Mouse (Mus musculus) small intestine, adult 2 months (tissue): ENCODE data around the gene Tac2. TPM values are rescaled to one million over a fixed set of nuclear protein-coding genes. Genes with fewer than 3 reads are reported as not detected.

Experiments
- H3K27ac ChIP-seq: fragments of 200-500 bp; 2 replicates; pipeline ENCODE4 v1.5.1; 2012; ENCODE audit warnings: low read depth, low read length, control low read depth, inconsistent platforms; ENCODE audit not compliant: insufficient read depth
- H3K27me3 ChIP-seq: fragments of 200-500 bp; 2 replicates; pipeline ENCODE4 v1.6.1; 2012; ENCODE audit warnings: mild to moderate bottlenecking, moderate library complexity, low read length, inconsistent platforms; ENCODE audit not compliant: control insufficient read depth, insufficient read depth
- H3K36me3 ChIP-seq: fragments of 200-500 bp; 2 replicates; pipeline ENCODE4 v1.6.1; 2012; ENCODE audit warnings: mild to moderate bottlenecking, low read length, control low read depth, inconsistent platforms; ENCODE audit not compliant: control insufficient read depth, insufficient read depth
- H3K4me1 ChIP-seq: fragments of 200-500 bp; 2 replicates; pipeline ENCODE4 v1.6.1; 2012; ENCODE audit warnings: low read length, inconsistent platforms, mixed read lengths; ENCODE audit not compliant: control insufficient read depth, insufficient read depth, insufficient read length
- H3K4me3 ChIP-seq: fragments of 200-500 bp; 2 replicates; pipeline ENCODE4 v1.5.1; 2012; ENCODE audit warnings: low read depth, mild to moderate bottlenecking, control low read depth, inconsistent platforms, low read length, moderate library complexity
- CTCF ChIP-seq: fragments of 200-500 bp; IDR thresholded peaks from 2 replicates; pipeline ENCODE4 v1.5.1; 2012; ENCODE audit warnings: low read depth, mild to moderate bottlenecking, control low read depth, inconsistent platforms, low read length, moderate library complexity, mixed read lengths; ENCODE audit not compliant: insufficient replicate concordance, insufficient read length; ENCODE audit errors: extremely low read depth
- POLR2A ChIP-seq: fragments of 200-500 bp; IDR thresholded peaks from 2 replicates; pipeline ENCODE4 v1.6.1; 2012; ENCODE audit warnings: low read depth, mild to moderate bottlenecking, control low read depth, inconsistent platforms, low read length, moderate library complexity
- WGBS: fragments of 180-500 bp; shearing (Covaris S2); methylation state at CpG from one replicate; pipeline ENCODE4 v1.1.7; 2018; 5-methylcytosine and 5-hydroxymethylcytosine counted together
- polyA plus RNA-seq: library from polyadenylated mRNA; depleted of rRNA; stranded (reverse); fragments of >200 nt; gene quantifications from 2 replicates; pipeline ENCODE4 v1.2.3, GENCODE M21; 2012

Gene Tac2
- polyA plus RNA-seq, 1 experiment: 0.27 TPM

DNA sequence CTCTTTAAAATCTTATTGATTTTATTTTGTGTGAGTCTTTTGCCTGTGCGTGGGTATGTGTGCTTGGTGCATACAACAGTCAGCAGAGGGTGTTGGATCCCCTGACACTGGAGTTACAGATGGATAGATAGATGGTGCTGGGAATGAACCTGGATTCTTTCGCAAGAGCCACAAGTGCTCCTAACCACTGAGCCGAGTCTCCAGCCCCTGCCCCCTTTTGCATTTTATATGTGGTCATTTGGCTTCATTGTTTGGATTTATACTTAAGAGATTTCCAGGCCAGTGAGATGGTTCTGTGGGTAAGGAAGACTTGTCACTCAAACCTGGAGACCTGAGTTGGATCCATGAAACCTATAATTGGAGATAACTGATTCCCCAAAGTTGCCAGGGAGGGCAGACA lies 44.4 kb upstream of the Tac2 start:
- Histone ChIP-seq H3K27me3 (no peaks in the 10 kb centered on the region), H3K4me3 (no peak overlapping the region), H3K36me3 (no peaks in the 10 kb centered on the region), H3K27ac (no peak overlapping the region), H3K4me1 (0 out of 2 replicates have a peak, but pooled peaks cover 3% of the 10 kb centered on the region)
- 83% methylated on average over 3 of the region's 3 CpGs for WGBS
- TF ChIP-seq POLR2A: no peak

DNA sequence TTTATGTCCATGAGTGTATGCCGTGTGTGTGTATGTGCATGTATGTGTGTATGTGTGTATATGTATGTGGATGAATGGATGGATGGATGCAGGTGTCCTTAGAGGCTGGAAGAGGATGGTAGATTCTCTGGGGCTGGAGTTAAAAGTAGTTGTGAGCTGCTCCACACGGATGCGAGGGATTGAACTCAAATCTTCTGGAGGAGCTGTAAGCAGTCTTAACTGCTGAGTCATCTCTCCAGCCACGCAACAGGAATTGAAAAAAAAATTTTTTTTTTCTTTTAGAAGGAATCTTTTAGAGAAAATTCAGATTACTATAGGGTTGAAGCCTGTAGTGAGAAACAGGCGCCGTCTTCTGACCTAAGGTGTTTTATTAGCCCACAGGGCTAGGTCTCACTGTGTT lies 41.4 kb upstream of the Tac2 start:
- H3K4me3 ChIP-seq: no peak overlapping the region
- no peaks in the 10 kb centered on the region for H3K36me3 ChIP-seq
- H3K27ac ChIP-seq: no peak overlapping the region
- 90% methylated on average over 6 of the region's 6 CpGs for WGBS
- no peaks in the 10 kb centered on the region for H3K4me1 ChIP-seq
- TF ChIP-seq POLR2A: no peak
- no peak for TF ChIP-seq CTCF
- no peaks in the 10 kb centered on the region for H3K27me3 ChIP-seq

DNA sequence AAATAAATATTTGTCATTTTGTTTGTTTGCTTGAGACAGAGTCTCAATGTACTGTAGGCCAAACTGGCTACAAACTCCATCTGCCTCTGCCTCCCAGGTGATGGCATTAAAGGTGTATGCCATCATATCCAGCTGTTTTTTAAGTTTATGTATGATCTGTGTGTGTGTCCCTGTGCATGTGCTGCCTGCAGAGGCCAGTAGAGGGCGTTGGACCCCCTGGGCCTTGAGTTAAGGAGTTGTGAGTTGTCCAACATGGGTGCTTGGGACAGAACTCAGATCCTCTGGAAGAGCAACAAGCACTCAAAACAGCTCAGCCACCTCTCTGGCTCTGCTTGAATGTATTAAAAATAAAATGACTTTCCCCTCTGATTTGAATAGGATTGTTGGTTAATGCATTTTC lies 33.2 kb upstream of the Tac2 start:
- TF ChIP-seq CTCF (peak; percentile 62; the same call in 1 of the 2 replicates), POLR2A (no peak)
- Histone ChIP-seq H3K4me1 (peaks cover 4% of the 10 kb centered on the region; the same call in 1 of the 2 replicates), H3K36me3 (peaks cover 4% of the 10 kb centered on the region), H3K27ac (peak overlapping the region; percentile 68), H3K4me3 (no peak overlapping the region), H3K27me3 (no peaks in the 10 kb centered on the region)
- WGBS: 12% methylated on average over 1 of the region's 1 CpGs

DNA sequence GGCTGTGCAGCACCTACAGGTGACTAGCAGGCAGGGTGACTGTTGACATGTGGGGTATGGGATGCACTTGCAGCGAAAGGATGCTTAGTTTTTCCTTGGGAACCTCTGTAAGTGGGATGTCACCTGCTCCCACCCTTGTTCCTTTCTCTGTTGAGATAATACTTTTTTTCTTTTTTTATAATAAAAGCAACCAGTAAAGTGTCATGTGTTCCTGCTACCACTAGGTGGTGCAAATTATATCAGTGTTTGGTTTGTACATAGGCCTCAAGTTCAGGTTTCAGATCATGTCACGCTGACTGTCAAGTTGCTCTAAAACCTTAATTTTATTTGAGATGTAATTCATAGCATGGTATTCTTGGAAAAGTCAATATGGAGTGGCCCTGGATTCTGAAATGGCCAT lies 29.6 kb upstream of the Tac2 start:
- TF ChIP-seq CTCF (peak; percentile 33; the same call in 1 of the 2 replicates), POLR2A (no peak)
- 28% methylated on average over 2 of the region's 2 CpGs for WGBS
- H3K36me3 ChIP-seq: no peaks in the 10 kb centered on the region
- peak overlapping the region; percentile 85 for H3K27ac ChIP-seq
- no peak overlapping the region for H3K4me3 ChIP-seq
- H3K27me3 ChIP-seq: no peaks in the 10 kb centered on the region
- H3K4me1 ChIP-seq: peaks cover 8% of the 10 kb centered on the region; the same call in 1 of the 2 replicates

DNA sequence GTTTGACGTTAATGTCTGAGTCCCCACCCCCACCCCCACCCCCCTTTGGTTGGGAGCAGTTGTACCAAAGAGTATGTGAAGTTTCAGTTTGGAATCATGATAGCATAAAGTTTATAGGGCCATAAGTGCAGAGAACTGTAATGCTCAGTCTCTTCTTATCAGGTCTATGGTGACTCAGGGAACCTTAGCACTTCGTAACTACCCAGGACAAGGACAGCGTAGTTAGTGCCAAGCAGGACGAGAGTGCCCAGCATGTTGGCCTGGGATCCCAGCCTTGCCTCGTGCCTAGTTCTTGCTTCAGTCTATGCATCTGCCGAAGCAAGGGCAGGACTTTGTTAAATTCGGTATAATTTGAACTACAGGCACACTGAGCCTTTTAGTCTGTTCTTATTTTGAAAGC lies 28.5 kb upstream of the Tac2 start:
- Histone ChIP-seq H3K4me3 (no peak overlapping the region), H3K4me1 (peaks cover 8% of the 10 kb centered on the region; the same call in 1 of the 2 replicates), H3K27ac (peak overlapping the region; percentile 90), H3K36me3 (no peaks in the 10 kb centered on the region), H3K27me3 (no peaks in the 10 kb centered on the region)
- peak; percentile 31; the same call in 1 of the 2 replicates for TF ChIP-seq POLR2A
- no peak for TF ChIP-seq CTCF
- WGBS: 43% methylated on average over 7 of the region's 7 CpGs

DNA sequence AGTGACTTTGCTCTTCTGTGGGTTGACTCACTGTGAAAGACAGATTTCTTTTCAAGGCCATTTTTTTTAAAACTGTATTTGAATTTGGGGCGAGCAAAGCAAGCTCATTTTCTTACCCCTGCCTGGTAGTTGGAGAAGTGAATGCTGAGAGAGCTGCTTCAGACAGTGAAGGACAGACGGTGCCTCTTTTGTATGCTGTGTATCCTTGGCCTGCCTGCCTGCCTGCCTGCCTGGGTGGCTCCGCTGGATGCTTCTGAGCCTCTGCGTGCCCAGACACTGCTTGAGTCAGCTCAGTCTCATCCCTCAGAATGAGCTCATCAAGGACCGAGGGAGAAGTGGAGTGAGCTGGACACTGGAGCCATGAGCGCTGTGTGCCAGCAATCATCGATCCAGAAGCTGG lies 25.3 kb upstream of the Tac2 start:
- H3K27ac ChIP-seq: no peak overlapping the region
- H3K4me3 ChIP-seq: no peak overlapping the region
- peaks cover 9% of the 10 kb centered on the region; the same call in 1 of the 2 replicates for H3K4me1 ChIP-seq
- no peaks in the 10 kb centered on the region for H3K27me3 ChIP-seq
- 94% methylated on average over 7 of the region's 7 CpGs for WGBS
- TF ChIP-seq POLR2A: no peak
- TF ChIP-seq CTCF: no peak
- no peaks in the 10 kb centered on the region for H3K36me3 ChIP-seq

DNA sequence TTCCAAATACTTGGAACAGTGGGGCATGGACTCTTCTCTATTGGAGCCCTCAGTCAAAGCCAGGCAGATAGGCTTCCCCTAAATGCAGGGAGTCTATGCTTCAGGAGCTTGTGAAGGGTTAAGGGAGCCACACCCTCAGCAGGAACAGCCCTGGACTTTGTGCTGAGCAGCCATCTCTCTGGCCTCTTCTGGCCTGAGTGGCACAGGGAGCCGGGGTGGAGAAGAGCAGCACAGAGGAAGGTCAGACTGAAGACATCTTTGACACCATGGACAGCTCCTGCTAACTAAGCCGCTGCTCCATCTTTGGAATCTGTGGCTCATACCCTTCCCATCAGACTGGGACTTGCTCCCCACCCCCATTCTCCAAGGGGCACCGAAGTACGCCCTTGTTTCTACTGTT lies 21.0 kb upstream of the Tac2 start:
- Histone ChIP-seq H3K27me3 (no peaks in the 10 kb centered on the region), H3K4me3 (peak overlapping the region; percentile 73), H3K27ac (peak overlapping the region; percentile 98), H3K36me3 (peaks cover 34% of the 10 kb centered on the region), H3K4me1 (peaks cover 15% of the 10 kb centered on the region; the same call in 1 of the 2 replicates)
- WGBS: 8% methylated on average over 4 of the region's 4 CpGs
- no peak for TF ChIP-seq CTCF
- TF ChIP-seq POLR2A: peak; percentile 91

DNA sequence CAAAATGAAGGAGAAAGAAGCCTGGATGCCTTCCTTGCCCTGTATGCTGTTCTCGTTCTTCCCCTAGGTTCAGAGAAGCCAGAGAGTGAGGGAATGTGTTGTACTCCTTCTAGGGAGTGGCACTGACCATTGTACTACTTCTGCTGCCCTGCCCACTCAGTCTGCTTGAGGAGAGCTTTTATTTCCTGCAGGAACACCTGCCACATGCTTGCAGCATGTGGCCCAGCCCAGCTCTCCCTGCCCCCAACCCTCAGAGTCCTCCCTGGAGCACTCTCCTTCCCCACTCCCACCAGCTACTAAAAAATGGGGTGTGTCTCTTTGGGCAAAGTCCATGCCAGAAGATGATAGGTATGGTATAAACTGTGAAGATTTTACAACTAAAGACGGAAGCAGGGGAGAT lies 20.0 kb upstream of the Tac2 start:
- Histone ChIP-seq H3K27me3 (no peaks in the 10 kb centered on the region), H3K4me1 (peaks cover 15% of the 10 kb centered on the region; the same call in 1 of the 2 replicates), H3K4me3 (peak overlapping the region; percentile 31; the same call in 1 of the 2 replicates), H3K36me3 (peaks cover 40% of the 10 kb centered on the region), H3K27ac (peak overlapping the region; percentile 98)
- WGBS: 18% methylated on average over 2 of the region's 2 CpGs
- TF ChIP-seq CTCF (no peak), POLR2A (no peak; the same call in 1 of the 2 replicates)
